In the genomic region with DNA sequence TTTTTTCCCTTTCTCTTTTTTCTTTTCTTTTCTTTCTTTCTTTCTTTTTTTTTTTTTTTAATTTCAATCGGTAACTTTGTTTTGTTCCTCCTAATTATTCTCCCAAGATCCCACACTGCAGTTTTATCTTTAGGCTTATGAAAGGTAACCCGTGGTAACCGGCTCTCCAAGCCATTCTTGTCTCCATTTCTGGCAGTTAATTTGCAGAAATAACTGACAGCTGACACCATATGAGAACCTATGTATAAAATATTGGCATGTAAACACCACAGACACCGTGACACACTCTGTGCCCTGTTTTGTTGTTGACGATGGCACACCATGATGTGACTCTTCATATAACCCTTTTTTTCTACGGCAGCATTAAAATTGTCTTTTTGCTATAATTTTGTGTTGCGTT, we compare ENCODE assay signal across 23 mouse cellular contexts.
"Had no signal": no experiment of that assay in that cellular context is flagged by ENCODE, and none has a peak within 500 bp of the region (broad histone marks: within the 10 kb centered on the region; RNA-seq: fewer than 3 reads in every experiment).

No protein-coding gene starts in this region.

- H3K27me3 ChIP-seq: kidney, embryonic 15.5 days; limb, embryonic 13.5 days; liver, embryonic 12.5 days; liver, embryonic 15.5 days; lung, embryonic 15.5 days; megakaryocyte, embryonic 14.5 days had no signal

- H3K36me3 ChIP-seq: liver, embryonic 15.5 days had no signal

- H3K4me3 ChIP-seq: kidney, embryonic 15.5 days; limb, embryonic 10.5 days; limb, embryonic 13.5 days; liver, embryonic 12.5 days; liver, embryonic 15.5 days; lung, embryonic 15.5 days; megakaryocyte, embryonic 14.5 days; midbrain, embryonic 10.5 days had no signal

- H3K4me2 ChIP-seq: kidney, embryonic 15.5 days; limb, embryonic 13.5 days; liver, embryonic 12.5 days; liver, embryonic 15.5 days; lung, embryonic 15.5 days had no signal

- H3K27ac ChIP-seq: kidney, embryonic 15.5 days; limb, embryonic 10.5 days; limb, embryonic 13.5 days; liver, embryonic 12.5 days; liver, embryonic 15.5 days; lung, embryonic 15.5 days; midbrain, embryonic 10.5 days; stomach, postnatal 0 days had no signal

- H3K9ac ChIP-seq: kidney, embryonic 15.5 days; limb, embryonic 13.5 days; liver, embryonic 12.5 days; liver, embryonic 15.5 days; lung, embryonic 15.5 days had no signal

- ATAC-seq: liver, embryonic 12.5 days had no signal

- H3K4me1 ChIP-seq: kidney, embryonic 15.5 days; liver, embryonic 12.5 days; liver, embryonic 15.5 days; lung, embryonic 15.5 days; megakaryocyte, embryonic 14.5 days; midbrain, embryonic 10.5 days had no signal

- DNase-seq: kidney, adult 8-10 months; kidney, postnatal 10 days; kidney, postnatal 36 days; layer of hippocampus, adult 9-11 months; liver; lung, adult 18-20 months; lung, postnatal 10 days; lung, postnatal 36 days; right cerebral cortex, adult 18-20 months; right cerebral cortex, postnatal 14 days; right cerebral cortex, postnatal 4 days; thymus, adult 2 months; thymus, postnatal 14 days; thymus, postnatal 4 days had no signal

- H3K9me3 ChIP-seq: kidney, embryonic 15.5 days; limb, embryonic 10.5 days; liver, embryonic 12.5 days; liver, embryonic 15.5 days; lung, embryonic 15.5 days had no signal
